Mouse (Mus musculus): ENCODE data around the gene Gm11273. TPM values are rescaled to one million over a fixed set of nuclear protein-coding genes. Genes with fewer than 3 reads are reported as not detected.

Gm11273 gene
- total RNA-seq, 2 experiments from 2014 or later, result 76.0 to 91.1 TPM

DNA sequence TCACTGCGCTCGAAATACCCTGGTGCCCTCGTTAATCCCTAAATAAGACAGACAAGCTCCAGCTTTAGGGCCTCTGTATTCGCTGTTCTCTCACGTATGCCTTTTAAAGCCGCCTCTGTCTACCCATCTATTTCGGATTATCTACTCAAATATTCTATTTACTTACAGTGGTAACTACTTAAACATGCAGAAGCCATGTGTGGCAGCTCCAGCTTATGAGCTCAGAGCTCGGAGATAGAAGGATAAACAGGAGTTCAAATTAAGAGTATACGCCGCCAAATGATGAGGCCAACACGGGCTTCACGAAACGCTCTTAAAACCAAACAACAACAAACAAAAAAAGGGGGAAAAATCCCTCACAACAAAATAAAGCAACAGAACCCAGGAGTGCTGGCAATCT lies 48.2 kb downstream of the Gm11273 start:
- no peak for DNase-seq (ENCODE audit: low spot score in 2 of 2)

Other genes starting within 250 kb of the Gm11273 start
- gene Gpx5, start 208.7 kb downstream of the Gm11273 start, total RNA-seq (2021), result not detected
- not detected for gene Gpx6, start 189.3 kb downstream of the Gm11273 start, total RNA-seq (2021)
- gene Olfr1367, start 154.5 kb downstream of the Gm11273 start, total RNA-seq (2021), result not detected
- 1 to 10 TPM; 8.2 to 8.5 TPM for gene Zscan12, start 138.6 kb downstream of the Gm11273 start, total RNA-seq (2021)
- 10 to 100 TPM; 30.4 to 34.4 TPM for gene Zkscan3, start 98.7 kb downstream of the Gm11273 start, total RNA-seq (2021)
- gene Pgbd1, start 60.4 kb downstream of the Gm11273 start, total RNA-seq (2021), result under 1 TPM; 0.29 to 0.49 TPM
- gene Zscan26, start 47.7 kb downstream of the Gm11273 start, total RNA-seq (2021), result 10 to 100 TPM; 18.3 to 19.0 TPM
- gene Nkapl, start 32.9 kb downstream of the Gm11273 start, total RNA-seq (2021), result under 1 TPM; 0.41 to 0.81 TPM
- 1 to 10 TPM; 1.2 to 1.5 TPM for gene Zkscan4, start 22.5 kb downstream of the Gm11273 start, total RNA-seq (2021)
- gene Gm10065, start 22.0 kb downstream of the Gm11273 start, total RNA-seq (2021), result not detected
- 10 to 100 TPM; 10.2 to 12.5 TPM for gene AK157302, start 6.2 kb downstream of the Gm11273 start, total RNA-seq (2021)
- gene Zkscan8, start 29.7 kb upstream of the Gm11273 start, total RNA-seq (2021), result 10 to 100 TPM; 15.0 to 15.6 TPM
- not detected for gene Olfr1366, start 41.4 kb upstream of the Gm11273 start, total RNA-seq (2021)
- gene Olfr1535, start 58.5 kb upstream of the Gm11273 start, total RNA-seq (2021), result not detected
- gene Olfr1364, start 80.3 kb upstream of the Gm11273 start, total RNA-seq (2021), result not detected
- gene Olfr1362, start 112.6 kb upstream of the Gm11273 start, total RNA-seq (2021), result not detected
- not detected for gene Olfr11, start 141.1 kb upstream of the Gm11273 start, total RNA-seq (2021)
- not detected for gene Olfr1361, start 162.0 kb upstream of the Gm11273 start, total RNA-seq (2021)
- not detected for gene Olfr1360, start 176.0 kb upstream of the Gm11273 start, total RNA-seq (2021)
- not detected for gene Olfr1359, start 196.7 kb upstream of the Gm11273 start, total RNA-seq (2021)
- gene Hist1h2bl, start 214.7 kb upstream of the Gm11273 start, total RNA-seq (2021), result 100 to 1,000 TPM; 362 to 482 TPM
- 100 to 1,000 TPM; 297 to 368 TPM for gene Hist1h2ai, start 215.0 kb upstream of the Gm11273 start, total RNA-seq (2021)
- gene Hist1h3h, start 216.2 kb upstream of the Gm11273 start, total RNA-seq (2021), result 100 to 1,000 TPM; 508 to 651 TPM
- 100 to 1,000 TPM; 101 to 150 TPM for gene Hist1h2bm, start 220.6 kb upstream of the Gm11273 start, total RNA-seq (2021)
- gene Hist1h4j, start 233.6 kb upstream of the Gm11273 start, total RNA-seq (2021), result 10 to 100 TPM; 70.8 to 87.9 TPM
- 1,000 to 10,000 TPM in 1 of 2 experiments, 100 to 1,000 TPM in 1; 854 to 1,164 TPM for gene Hist1h4k, start 249.1 kb upstream of the Gm11273 start, total RNA-seq (2021)

All from gastrocnemius, postnatal 4 days (tissue).